Mouse (Mus musculus) liver, adult 2 months (tissue): Measurements from ENCODE around the gene Cpn2.

Source experiments
- CTCF ChIP-seq: fragments of 200-500 bp; IDR thresholded peaks from 2 replicates; pipeline ENCODE4 v1.5.1; 2011; ENCODE audit warnings: low read depth, low read length, control low read depth
- POLR2A ChIP-seq: fragments of 200-500 bp; IDR thresholded peaks from 2 replicates; pipeline ENCODE4 v1.6.1; 2011; ENCODE audit warnings: low read length, control low read depth; ENCODE audit not compliant: insufficient read depth; ENCODE audit errors: extremely low read depth

- no peak for TF ChIP-seq CTCF
- no peak for TF ChIP-seq POLR2A
Measured at GRCm38 (mm10) chr16:30310171-30310515, 42.8 kb upstream of the Cpn2 start.
